Mouse (Mus musculus) megakaryocyte, adult 5-6 weeks (primary cell): ENCODE data around the gene Ffar1. TPM values are rescaled to one million over a fixed set of nuclear protein-coding genes. Genes with fewer than 3 reads are reported as not detected.
A peak's percentile ranks its signal among the peaks of the same experiment; 100 is the strongest.
"Not testable (repeated sequence)": the region's sequence is repeated elsewhere in the genome, so short reads cannot be mapped to it uniquely, and the experiment has no call there.

Experiments used
- ATAC-seq: 2 replicates; pipeline ENCODE4 v1.8.0; 2016; ENCODE audit warnings: mild to moderate bottlenecking, inconsistent platforms; ENCODE audit not compliant: poor library complexity, severe bottlenecking
- total RNA-seq, 2 experiments: library from RNA; stranded (forward) in 1 of 2; stranded (reverse) in 1 of 2; fragments of 153-499, 151-499 nt in 1 of 2; fragments of 221-1000, 200-1000 nt in 1 of 2; gene quantifications; 2 replicates each; pipeline versions ENCODE4 v1.2.3 to v1.2.4; 2015 to 2017

Ffar1 gene
- total RNA-seq, 2 experiments from 2014 or later = 0.07 TPM; not detected in 1

GRCm38 (mm10) chr7:30856078-30856477, 5.3 kb downstream of the Ffar1 start, which contains the start of gene Ffar3:
TSS of gene Ffar3 (minus strand) at chr7:30856178.
- ATAC-seq = no peak

DNA sequence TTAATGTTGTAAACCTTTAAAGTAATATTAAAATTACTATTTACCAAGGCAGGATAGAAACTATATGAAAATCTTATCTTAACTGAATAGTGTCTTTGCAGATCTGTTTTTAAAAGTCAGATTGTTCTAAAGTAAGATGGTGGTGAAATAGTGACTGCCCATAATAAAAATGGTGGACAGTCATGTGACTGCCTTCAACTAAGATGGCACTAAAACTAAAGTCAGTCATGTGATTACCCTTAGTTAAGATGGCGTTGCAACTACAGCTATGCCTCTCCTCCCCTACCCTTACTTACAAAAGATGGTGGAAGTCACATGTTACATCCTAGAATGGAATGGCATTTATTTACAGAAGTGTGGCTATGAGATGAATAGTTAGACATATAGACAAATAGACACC, 9.9 kb downstream of the Ffar1 start:
- no peak for ATAC-seq

GRCm38 (mm10) chr7:30847934-30848333, 13.4 kb downstream of the Ffar1 start:
- no peak for ATAC-seq

GRCm38 (mm10) chr7:30847386-30847785, 14.0 kb downstream of the Ffar1 start:
- no peak for ATAC-seq

DNA sequence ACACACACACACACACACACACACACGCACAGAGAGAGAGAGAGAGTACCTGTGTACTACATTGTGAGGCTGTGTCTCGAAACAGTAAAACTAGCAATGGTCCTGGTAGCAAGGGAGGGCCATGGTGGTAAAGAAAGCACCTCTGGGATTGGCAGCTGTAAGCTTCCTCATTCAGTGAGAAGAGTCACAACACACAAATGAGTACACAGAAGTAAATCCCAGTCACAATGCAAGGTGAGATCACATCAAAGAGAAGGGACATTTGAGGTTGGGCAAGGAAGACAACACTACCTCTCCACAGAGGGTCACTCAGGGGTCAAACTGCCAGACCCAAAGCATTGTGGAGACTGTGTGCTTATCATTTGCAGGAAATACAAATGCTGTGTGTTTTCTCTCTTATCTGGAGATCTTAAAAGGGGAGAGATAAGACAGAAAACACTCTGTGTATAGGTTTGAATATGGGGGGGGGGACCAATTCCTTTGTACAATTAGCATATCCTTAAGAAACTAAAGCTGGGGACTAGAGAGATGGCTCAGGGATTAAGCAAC, 14.8 kb downstream of the Ffar1 start:
- ATAC-seq = peak; percentile 47

DNA sequence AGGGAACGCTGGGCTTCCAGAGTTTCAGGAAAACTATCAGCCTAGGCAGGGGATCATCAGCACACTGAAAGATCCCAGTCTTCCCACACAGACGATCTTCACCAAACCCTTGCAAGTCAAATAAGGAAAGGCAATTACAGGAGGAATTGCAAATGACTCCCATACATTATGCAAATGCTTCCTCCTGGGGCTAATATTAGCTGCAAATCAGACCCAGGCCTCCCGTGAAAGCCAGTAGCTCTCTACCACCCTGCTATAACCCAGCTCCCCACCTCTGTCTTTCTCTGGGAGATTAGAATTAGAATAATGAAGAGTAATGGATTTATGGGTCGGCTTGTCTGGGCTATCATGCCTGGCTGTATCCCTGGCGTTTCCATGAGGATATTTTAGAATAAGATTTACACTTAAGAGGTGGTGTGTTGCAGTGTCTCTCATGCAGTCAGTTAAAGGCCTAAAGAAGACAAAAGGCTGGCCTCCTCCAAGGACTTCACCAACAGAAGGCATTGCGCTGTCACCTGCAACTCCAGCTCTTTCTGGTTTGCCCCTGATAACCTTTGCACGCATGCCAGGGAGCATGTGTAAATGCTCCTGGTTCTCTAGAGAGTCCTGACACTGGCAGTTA, 16.6 kb downstream of the Ffar1 start:
- ATAC-seq = no peak

- peak; percentile 82 for ATAC-seq
These were observed 19.3 kb downstream of the Ffar1 start for GRCm38 (mm10) chr7:30842092-30842491.

DNA sequence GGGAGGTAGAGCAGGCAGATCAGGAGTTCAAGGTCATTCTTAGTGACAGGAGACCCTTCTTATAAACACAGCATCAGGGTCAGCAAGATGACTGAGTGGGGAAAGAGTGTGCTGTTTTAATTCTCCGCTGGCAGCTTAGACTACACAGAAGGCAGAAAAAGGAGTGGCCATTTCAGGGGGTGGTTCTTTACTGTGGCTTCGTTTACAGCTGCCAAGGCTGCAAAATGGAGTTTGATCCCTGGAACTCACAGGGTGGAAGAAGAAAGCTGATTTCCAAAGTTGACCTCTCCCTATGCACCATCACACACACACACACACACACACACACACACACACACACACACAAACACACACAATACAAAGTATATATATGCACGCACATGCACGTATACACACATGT, 20.0 kb downstream of the Ffar1 start:
- ATAC-seq = no peak

DNA sequence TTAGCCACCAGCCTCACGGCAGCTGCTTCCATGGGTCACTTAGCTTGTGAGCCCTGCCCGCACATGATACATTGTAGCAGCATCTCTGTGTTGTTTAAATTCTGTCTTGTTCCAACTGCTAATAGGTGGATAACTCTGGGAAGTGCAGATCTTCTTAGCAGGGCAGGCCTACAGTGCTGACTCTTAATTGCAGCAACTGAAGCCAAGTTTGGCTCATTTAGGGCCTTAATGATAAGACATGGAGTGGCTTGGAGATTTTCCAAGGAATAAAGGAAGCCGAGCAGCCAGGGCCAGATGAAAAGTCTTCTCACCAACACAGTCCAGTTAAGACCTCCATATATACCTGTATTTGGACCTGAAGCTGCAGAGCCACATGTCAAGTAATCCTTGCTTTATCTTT, 21.1 kb downstream of the Ffar1 start:
- no peak for ATAC-seq

DNA sequence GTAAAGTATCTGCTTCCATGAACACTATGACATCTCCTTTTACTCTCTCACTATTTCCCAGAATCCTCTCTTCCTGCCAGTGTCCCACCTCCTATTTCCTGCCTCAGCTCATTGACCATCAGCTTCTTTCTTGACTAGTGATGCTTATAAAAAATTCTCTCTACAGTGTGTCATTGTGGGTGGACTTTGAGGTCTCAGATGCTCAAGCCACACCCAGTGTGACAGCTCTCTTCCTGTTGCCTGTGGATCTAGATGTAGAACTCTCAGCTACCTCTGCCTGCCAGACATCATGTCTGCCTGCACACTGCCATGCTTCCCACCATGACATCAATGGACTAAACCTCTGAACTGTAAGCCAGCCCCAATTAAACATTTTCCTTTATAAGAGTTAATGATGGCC, 24.1 kb downstream of the Ffar1 start:
- ATAC-seq = no peak

DNA sequence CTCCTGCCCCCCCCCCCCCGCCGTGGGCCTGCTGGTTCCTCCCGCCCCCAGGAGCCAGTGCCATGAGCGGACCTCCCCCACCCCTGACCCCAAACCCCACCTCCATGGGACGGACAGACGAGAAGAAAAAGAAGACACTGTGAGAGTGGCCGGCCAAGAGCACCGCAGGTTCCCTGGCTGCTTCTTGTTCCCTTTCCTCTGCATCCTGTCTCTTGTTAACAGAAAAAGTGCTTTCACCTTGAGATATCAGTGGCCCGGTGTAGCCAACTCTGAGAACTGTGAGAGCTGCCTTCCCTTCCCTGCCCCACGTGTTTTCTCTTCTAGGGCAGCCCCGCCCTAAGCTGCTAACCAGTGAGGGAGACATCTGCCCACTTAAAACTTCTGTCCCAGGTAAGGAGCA, 28.7 kb downstream of the Ffar1 start:
- not testable (repeated sequence) for ATAC-seq

DNA sequence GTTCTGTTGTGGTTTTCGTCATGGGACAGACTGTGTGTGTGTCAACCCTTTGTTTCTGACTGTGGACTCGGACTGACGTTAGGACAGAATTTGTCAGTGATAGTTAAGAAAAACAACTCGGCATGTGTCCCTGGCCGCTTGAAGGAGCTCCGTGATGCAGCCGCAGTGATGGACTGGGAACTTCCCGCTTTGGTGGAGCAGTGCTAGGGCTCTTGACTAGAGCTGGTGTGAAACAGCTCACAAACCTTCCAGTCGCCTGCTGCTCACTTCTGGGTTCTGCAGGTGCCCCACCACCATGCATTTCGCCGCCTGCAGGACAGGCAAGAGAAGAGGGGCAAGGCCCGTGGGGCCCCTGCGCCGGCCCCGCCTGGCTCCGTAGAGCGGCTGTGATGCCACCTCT, 29.1 kb downstream of the Ffar1 start:
- peak; percentile 59 for ATAC-seq

DNA sequence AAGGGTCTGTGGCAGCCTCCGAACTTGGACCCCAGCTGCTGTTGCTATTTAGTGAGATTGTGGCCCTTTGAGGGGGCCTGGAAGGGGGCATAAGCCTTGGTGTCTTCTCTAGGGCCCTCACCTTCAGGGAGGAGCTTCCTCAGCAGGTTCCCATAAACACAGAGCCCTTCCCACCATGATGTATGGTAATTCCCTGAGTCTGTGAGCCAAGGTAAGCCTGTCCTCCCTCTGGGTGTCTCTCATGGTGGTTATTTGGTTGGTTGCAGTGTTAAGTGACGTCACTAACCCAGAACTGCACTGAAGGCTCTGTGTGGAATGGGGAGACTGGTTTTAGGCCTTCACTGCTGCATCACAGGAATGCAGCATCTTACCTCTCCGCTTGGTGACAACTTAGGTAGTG, 31.9 kb downstream of the Ffar1 start:
- ATAC-seq = no peak

DNA sequence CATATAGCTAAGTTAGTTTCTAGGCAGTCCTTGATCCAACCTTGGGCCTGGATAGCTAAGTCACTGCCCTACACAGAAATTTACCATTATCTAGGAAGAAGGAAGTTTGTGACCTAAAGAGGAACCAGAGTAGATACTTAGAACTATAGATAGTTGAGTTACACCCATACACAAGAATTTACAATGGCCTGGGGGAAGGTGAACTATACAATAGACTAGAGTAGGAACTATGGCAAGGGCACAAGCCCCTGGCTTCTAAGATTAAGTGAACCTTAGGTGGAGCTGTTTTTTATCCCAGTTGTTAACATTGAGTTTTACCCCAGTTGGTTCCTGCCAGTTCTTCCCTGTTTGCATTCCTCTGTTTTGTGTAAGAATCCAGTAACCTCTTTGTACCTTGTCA, 32.5 kb downstream of the Ffar1 start:
- ATAC-seq = not testable (repeated sequence)

DNA sequence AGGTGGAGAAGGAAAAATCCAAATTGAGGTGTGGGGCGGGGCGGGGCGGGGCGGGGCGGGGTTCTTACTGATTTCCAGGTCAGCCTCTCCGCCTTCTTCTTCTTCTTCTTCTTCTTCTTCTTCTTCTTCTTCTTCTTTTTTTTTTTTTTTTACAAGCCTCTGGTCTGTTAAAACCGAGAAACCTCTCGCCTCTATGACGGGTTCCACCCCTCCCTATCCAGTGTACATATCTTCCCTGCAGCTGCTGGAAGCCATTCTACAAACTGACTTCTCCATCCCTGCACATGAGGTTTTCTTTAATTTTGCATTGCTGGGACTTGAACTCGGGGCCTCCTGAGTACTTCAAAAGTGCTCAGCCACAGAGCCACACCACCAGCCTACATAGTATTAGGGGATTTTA, 34.7 kb downstream of the Ffar1 start:
- ATAC-seq = no peak

DNA sequence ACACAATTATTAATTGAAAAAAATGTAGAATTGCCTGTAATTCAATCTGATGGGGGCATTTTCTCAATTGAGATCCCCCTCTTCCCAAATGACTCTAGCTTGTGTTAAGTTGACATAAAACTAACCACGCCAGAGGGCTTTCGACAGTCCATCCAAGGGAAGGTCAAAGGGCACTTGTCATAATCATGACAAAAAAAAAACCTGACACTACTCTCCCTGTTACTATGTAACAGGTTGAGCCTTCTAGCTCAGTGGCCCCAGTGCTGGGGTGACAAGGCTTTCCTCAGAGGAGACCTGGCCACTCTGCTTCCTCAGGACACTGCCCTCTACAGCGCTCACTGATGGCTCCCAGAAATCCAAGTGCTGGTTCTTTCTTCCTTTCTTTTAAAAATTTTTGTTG, 37.1 kb downstream of the Ffar1 start:
- no peak for ATAC-seq

DNA sequence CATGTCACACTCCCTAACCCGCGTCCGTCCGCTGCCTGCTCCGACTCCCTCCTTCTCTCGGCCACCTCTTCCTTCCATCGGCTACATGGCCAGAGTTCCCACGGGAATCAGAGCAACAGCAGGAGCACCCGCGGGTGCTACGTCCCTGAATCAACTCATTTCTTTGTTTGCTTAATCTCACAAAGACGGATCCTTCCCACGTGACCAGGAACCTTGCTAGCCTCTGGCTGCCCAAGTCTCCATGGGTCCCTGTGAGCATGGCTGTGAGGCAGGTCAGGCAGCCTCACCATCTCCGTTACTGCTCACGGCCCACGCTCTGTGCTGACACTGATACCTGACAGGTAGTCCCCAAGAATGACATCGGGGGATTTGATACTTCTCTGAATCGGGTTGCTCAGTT, 37.7 kb downstream of the Ffar1 start, which contains the start of gene Ffar2:
Ffar2 (minus strand) TSS at position 101 of the 400 bp plus-strand sequence.
- no peak for ATAC-seq

GRCm38 (mm10) chr7:30821532-30821931, 39.8 kb downstream of the Ffar1 start:
- no peak for ATAC-seq

- ATAC-seq = peak; percentile 57
These were observed 40.4 kb downstream of the Ffar1 start for GRCm38 (mm10) chr7:30820854-30821445.

DNA sequence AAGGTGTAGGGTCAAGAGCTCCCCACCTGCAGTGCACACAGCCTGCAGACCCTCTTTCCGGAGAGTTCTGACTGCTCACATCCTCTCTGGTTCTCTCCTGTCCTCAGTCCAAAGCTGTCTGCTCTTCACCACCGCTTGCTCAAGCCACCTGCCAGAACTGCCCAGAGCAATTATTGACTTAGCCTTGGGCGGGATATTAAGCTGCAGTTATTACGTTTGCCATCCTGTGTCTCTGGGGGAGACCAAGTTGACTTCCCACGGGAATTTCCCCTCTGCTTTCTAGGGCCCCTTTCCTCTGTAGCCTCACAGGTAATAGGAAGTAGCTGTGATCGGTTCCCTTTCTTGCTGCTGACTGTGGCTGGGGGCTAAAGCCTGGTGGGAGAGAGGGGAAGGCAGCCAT, 41.2 kb downstream of the Ffar1 start:
- ATAC-seq = peak; percentile 27; the same call in 1 of the 2 replicates

DNA sequence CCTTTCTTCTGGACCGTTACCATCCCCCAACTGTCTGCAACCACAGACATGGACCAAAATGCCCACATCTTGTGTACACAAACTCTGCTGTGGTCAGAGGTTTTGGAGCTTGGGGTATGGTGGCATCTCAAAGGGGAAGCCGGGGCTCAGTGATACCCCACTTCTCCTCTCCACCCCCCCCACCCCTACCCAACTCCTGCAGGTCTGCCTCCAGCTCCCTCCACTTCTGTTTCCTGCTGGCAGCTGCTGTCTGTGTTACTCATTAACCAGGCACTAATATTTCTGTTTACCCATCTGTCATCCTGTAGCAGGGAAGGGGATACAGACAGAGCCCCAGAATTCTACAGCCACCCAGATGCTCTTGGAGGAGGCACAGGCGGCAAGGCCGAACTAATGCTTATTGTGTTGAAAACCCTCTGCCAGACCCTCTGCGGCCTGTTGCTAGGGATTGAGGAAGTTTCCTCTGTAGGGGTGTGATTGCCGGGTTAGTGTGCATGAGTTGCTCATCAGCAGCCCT, 49.0 kb downstream of the Ffar1 start:
- ATAC-seq = peak; percentile 77

GRCm38 (mm10) chr7:30811757-30812290, 49.5 kb downstream of the Ffar1 start:
- ATAC-seq = peak; percentile 78
